Mouse (Mus musculus) neural tube, embryonic 14.5 days (tissue): Measurements from ENCODE around the gene Hdac5. TPM values are rescaled to one million over a fixed set of nuclear protein-coding genes. Genes with fewer than 3 reads are reported as not detected.

ENCODE experiments used
- ATAC-seq: fragments of 200-750 bp; cut with Nextera tagmentation; 2 replicates; pipeline ENCODE4 v1.8.0; 2017; ENCODE audit warnings: low read depth, mild to moderate bottlenecking, moderate TSS enrichment, moderate library complexity
- H3K27ac ChIP-seq: fragments of 300-500 bp; sonication (generic); 2 replicates; pipeline ENCODE4 v1.5.1; 2014; ENCODE audit warnings: low read depth, mild to moderate bottlenecking, control low read depth, low read length, moderate library complexity, mixed read lengths
- H3K27me3 ChIP-seq: fragments of 300-500 bp; sonication (generic); 2 replicates; pipeline ENCODE4 v1.6.1; 2014; ENCODE audit warnings: low read length; ENCODE audit not compliant: control insufficient read depth, insufficient read depth
- H3K36me3 ChIP-seq: fragments of 300-500 bp; sonication (generic); 2 replicates; pipeline ENCODE4 v1.6.1; 2014; ENCODE audit warnings: low read length, mixed read lengths; ENCODE audit not compliant: control insufficient read depth, insufficient read depth
- H3K4me1 ChIP-seq: fragments of 300-500 bp; sonication (generic); 2 replicates; pipeline ENCODE4 v1.6.1; 2014; ENCODE audit warnings: low read length; ENCODE audit not compliant: control insufficient read depth, insufficient read depth
- H3K4me2 ChIP-seq: fragments of 300-500 bp; sonication (generic); 2 replicates; pipeline ENCODE4 v1.6.1; 2014; ENCODE audit warnings: mild to moderate bottlenecking, low read depth, low read length, control low read depth
- H3K4me3 ChIP-seq: fragments of 300-500 bp; sonication (generic); 2 replicates; pipeline ENCODE4 v1.5.1; 2014; ENCODE audit warnings: low read depth, low read length, control low read depth, mixed read lengths
- H3K9ac ChIP-seq: fragments of 300-500 bp; sonication (generic); replicated peaks from 2 replicates; pipeline ENCODE4 v1.6.1; 2014; ENCODE audit warnings: low read depth, mild to moderate bottlenecking, control low read depth, low read length, mixed read lengths
- H3K9me3 ChIP-seq: fragments of 300-500 bp; sonication (generic); 2 replicates; pipeline ENCODE4 v1.6.1; 2016; ENCODE audit warnings: low read length; ENCODE audit not compliant: control insufficient read depth
- WGBS: fragments of 180-500 bp; shearing (Covaris S2); extraction: QIAGEN DNeasy Blood & Tissue Kit; methylation state at CpG from one replicate; pipeline ENCODE4 v1.1.7; 2014; 5-methylcytosine and 5-hydroxymethylcytosine counted together
- polyA plus RNA-seq: library from polyadenylated mRNA; unstranded; fragments of >200 nt; fragmentation: Nextera tagmentation; extraction: Ambion mirVana; gene quantifications from 2 replicates; pipeline ENCODE4 v1.2.1, GENCODE M21; 2014

The Hdac5 gene
- polyA plus RNA-seq, 1 experiment from 2014 or later = 44.2 TPM

- no peaks in the 10 kb centered on the region for H3K27me3 ChIP-seq
- no peaks in the 10 kb centered on the region for H3K9me3 ChIP-seq
- H3K4me1 ChIP-seq = peaks cover 23% of the 10 kb centered on the region
- H3K4me2 ChIP-seq = peak overlapping the region; percentile 78
- ATAC-seq = peak; percentile 85
- peak overlapping the region; percentile 34 for H3K4me3 ChIP-seq
- peak overlapping the region; percentile 55 for H3K9ac ChIP-seq
- H3K36me3 ChIP-seq = no peaks in the 10 kb centered on the region
- under 1% methylated on average over 32 of the region's 32 CpGs for WGBS
- H3K27ac ChIP-seq = peak overlapping the region; percentile 79
These were observed 15.0 kb upstream of the Hdac5 start for GRCm38 (mm10) chr11:102244926-102245449.

- Histone ChIP-seq H3K9ac (no peak overlapping the region), H3K27ac (no peak overlapping the region), H3K4me1 (peaks cover 19% of the 10 kb centered on the region), H3K27me3 (no peaks in the 10 kb centered on the region), H3K4me2 (no peak overlapping the region), H3K36me3 (no peaks in the 10 kb centered on the region), H3K4me3 (no peak overlapping the region), H3K9me3 (no peaks in the 10 kb centered on the region)
- no peak for ATAC-seq
- 52% methylated on average over 5 of the region's 5 CpGs for WGBS
These were observed 11.9 kb upstream of the Hdac5 start for GRCm38 (mm10) chr11:102241874-102242273.

DNA sequence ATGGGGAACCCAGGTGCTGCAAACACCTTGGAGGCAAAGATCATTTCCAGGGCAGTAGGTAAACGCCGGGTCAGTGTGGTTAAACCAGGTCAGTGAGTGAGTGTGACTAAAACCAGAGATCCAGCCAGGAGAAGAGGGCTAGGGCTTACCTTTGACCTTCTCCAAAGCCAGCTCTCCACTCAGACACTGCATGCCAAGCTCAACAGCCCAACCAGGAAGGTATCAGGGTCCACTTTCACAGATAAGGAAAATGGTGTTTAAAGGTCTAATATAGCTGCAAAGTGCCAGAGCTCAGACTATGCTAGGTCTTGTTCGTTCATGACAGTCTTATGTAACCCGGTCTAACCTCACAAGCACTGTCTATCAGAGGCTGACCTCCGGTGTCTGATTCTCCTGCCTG, 11.3 kb upstream of the Hdac5 start:
- Histone ChIP-seq H3K36me3 (no peaks in the 10 kb centered on the region), H3K9ac (no peak overlapping the region), H3K4me2 (no peak overlapping the region), H3K4me1 (peaks cover 19% of the 10 kb centered on the region), H3K27me3 (no peaks in the 10 kb centered on the region), H3K9me3 (no peaks in the 10 kb centered on the region), H3K4me3 (no peak overlapping the region), H3K27ac (no peak overlapping the region)
- 88% methylated on average over 5 of the region's 5 CpGs for WGBS
- ATAC-seq = no peak

GRCm38 (mm10) chr11:102240636-102241035, 10.7 kb upstream of the Hdac5 start:
- no peaks in the 10 kb centered on the region for H3K9me3 ChIP-seq
- no peak overlapping the region for H3K4me2 ChIP-seq
- H3K9ac ChIP-seq = no peak overlapping the region
- H3K36me3 ChIP-seq = no peaks in the 10 kb centered on the region
- H3K27ac ChIP-seq = no peak overlapping the region
- ATAC-seq = no peak
- H3K4me1 ChIP-seq = peaks cover 13% of the 10 kb centered on the region
- no peaks in the 10 kb centered on the region for H3K27me3 ChIP-seq
- 89% methylated on average over 6 of the region's 6 CpGs for WGBS
- H3K4me3 ChIP-seq = no peak overlapping the region

DNA sequence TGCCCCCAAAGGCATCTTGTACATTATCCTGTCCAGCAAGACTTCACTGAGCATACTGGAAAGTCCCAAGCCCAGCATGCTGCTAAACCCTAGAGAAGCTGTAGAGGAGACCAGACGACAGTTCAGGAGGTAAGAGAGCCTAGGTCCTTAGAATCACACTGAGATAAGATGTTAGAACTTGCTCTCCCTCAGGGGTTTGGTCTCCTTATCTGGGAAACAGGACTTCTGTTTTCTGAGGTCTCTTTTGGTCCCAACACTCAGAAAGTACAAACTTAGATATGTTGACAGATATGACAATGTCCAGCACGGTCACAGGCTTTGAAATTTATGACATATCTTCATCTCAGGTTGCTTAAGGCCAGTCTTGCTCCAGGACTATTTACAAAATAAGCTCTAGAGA, 6.1 kb upstream of the Hdac5 start:
- Histone ChIP-seq H3K9me3 (no peaks in the 10 kb centered on the region), H3K4me3 (no peak overlapping the region), H3K9ac (no peak overlapping the region), H3K27me3 (no peaks in the 10 kb centered on the region), H3K36me3 (no peaks in the 10 kb centered on the region), H3K4me2 (no peak overlapping the region), H3K27ac (no peak overlapping the region), H3K4me1 (no peaks in the 10 kb centered on the region)
- 77% methylated on average over 2 of the region's 2 CpGs for WGBS
- no peak for ATAC-seq

DNA sequence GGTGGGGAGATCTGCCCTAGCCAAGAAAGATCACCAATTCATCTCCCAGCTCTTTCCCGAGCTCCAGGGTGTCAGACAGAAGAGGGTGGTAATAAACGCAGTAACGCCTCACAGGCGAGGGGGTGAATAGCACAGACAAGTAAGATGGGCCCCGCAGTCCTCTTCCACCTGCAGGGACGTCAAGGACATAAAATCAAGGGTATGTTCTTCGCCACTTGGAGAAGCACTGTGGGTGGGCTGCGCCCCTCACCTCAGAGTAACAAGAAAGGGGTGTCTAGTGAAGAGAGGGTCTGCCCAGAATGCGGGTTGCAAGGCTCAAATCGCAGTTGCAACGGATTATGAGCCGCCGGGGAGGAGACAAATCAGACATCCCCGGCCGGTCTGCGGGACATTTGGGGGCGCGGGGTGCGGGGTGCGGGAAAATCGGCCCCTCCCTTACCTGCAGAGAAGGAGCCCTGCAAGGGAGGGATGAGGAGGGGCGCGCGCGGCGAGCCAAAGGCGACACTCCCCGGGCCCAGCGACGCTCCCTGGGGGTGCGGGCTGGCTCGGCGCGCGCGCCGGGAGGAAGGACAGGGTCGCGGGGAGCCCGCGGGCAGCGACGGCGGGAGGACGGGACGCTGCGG, 524 bp downstream of the Hdac5 start:
- Histone ChIP-seq H3K9ac (peak overlapping the region; percentile 94), H3K27ac (peak overlapping the region; percentile 94), H3K9me3 (no peaks in the 10 kb centered on the region), H3K36me3 (no peaks in the 10 kb centered on the region), H3K4me1 (peaks cover 39% of the 10 kb centered on the region), H3K27me3 (no peaks in the 10 kb centered on the region), H3K4me3 (peak overlapping the region; percentile 86), H3K4me2 (peak overlapping the region; percentile 91)
- WGBS = under 1% methylated on average over 25 of the region's 47 CpGs
- peak; percentile 39 for ATAC-seq

DNA sequence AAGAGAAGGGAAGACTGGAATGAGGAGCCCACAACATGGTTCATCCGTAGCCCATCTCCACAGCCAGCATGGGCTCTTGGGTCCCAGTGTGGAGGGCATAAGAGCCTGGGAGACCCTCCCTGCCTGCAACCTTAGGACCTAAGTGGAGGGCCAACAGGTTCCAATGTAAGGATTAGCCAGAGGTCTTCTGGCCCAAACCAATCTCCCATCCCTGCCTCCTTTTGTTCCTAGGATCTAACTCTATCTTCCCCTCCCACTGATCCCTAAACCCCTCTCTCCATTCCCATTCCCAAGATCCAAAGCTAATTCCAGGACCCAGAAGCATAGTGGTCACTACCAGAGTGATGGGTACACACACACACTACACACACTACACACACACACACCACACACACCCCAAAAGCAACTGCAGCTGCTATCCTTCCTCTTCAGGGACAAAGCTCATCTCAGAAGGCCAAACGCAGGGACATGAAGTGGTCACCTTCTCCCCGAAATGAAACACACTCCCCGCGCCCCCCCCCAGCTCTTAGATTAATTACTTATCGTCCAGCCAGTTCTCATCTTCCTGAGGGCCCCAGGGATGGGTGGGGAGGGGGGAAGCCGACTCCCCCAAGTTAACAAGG, 1.2 kb downstream of the Hdac5 start:
- no peaks in the 10 kb centered on the region for H3K27me3 ChIP-seq
- peak overlapping the region; percentile 94 for H3K27ac ChIP-seq
- H3K9ac ChIP-seq = peak overlapping the region; percentile 94
- peaks cover 42% of the 10 kb centered on the region for H3K4me1 ChIP-seq
- peak overlapping the region; percentile 91 for H3K4me2 ChIP-seq
- ATAC-seq = no peak
- H3K36me3 ChIP-seq = no peaks in the 10 kb centered on the region
- WGBS = 10% methylated on average over 7 of the region's 7 CpGs
- H3K4me3 ChIP-seq = peak overlapping the region; percentile 86
- no peaks in the 10 kb centered on the region for H3K9me3 ChIP-seq

GRCm38 (mm10) chr11:102228191-102228545, 1.8 kb downstream of the Hdac5 start:
- no peaks in the 10 kb centered on the region for H3K27me3 ChIP-seq
- peak overlapping the region; percentile 94 for H3K9ac ChIP-seq
- no peaks in the 10 kb centered on the region for H3K9me3 ChIP-seq
- WGBS = 22% methylated on average over 9 of the region's 9 CpGs
- peak; percentile 12 for ATAC-seq
- peaks cover 47% of the 10 kb centered on the region for H3K4me1 ChIP-seq
- no peaks in the 10 kb centered on the region for H3K36me3 ChIP-seq
- H3K4me3 ChIP-seq = peak overlapping the region; percentile 86
- peak overlapping the region; percentile 91 for H3K4me2 ChIP-seq
- peak overlapping the region; percentile 94 for H3K27ac ChIP-seq
